Mouse (Mus musculus) myocyte (in vitro differentiated cells): ENCODE results near the gene E030018B13Rik.

Experiments
- E2F4 ChIP-seq: IDR thresholded peaks from one replicate; pipeline ENCODE4 v1.6.1; 2011; ENCODE audit warnings: mild to moderate bottlenecking, control low read depth, moderate library complexity; ENCODE audit not compliant: insufficient read depth
- MAX ChIP-seq: IDR thresholded peaks from one replicate; pipeline ENCODE4 v1.6.1; 2011; ENCODE audit warnings: low read depth, mild to moderate bottlenecking, control low read depth
- MYOD1 ChIP-seq, 3 experiments: IDR thresholded peaks; one replicate each; pipeline ENCODE4 v1.6.1; 2011; ENCODE audit warnings: control low read depth in 2 of 3, low read depth in 2 of 3, mild to moderate bottlenecking in 2 of 3, moderate library complexity in 1 of 3; ENCODE audit not compliant: insufficient read length in 2 of 3, control insufficient read depth in 1 of 3
- MYOG ChIP-seq, 3 experiments: IDR thresholded peaks; one replicate each; pipeline ENCODE4 v1.6.1; 2011; ENCODE audit warnings: control low read depth in 2 of 3, low read depth in 2 of 3, mild to moderate bottlenecking in 2 of 3; ENCODE audit not compliant: insufficient read length in 2 of 3, control insufficient read depth in 1 of 3, insufficient read depth in 1 of 3
- POLR2A ChIP-seq: IDR thresholded peaks from one replicate; pipeline ENCODE4 v1.6.1; 2011; ENCODE audit warnings: low read depth, mild to moderate bottlenecking, control low read depth, moderate library complexity; ENCODE audit not compliant: insufficient read length
- POLR2AphosphoS2 ChIP-seq: IDR thresholded peaks from one replicate; pipeline ENCODE4 v1.6.1; 2011; ENCODE audit warnings: low read depth, control low read depth; ENCODE audit not compliant: insufficient read length
- REST ChIP-seq: IDR thresholded peaks from one replicate; pipeline ENCODE4 v1.6.1; 2011; ENCODE audit warnings: mild to moderate bottlenecking, control low read depth, moderate library complexity; ENCODE audit not compliant: insufficient read depth, insufficient read length
- TCF12 ChIP-seq: IDR thresholded peaks from one replicate; pipeline ENCODE4 v1.6.1; 2011; ENCODE audit warnings: mild to moderate bottlenecking, control low read depth; ENCODE audit not compliant: poor library complexity, insufficient read depth, severe bottlenecking
- TCF3 ChIP-seq: IDR thresholded peaks from one replicate; pipeline ENCODE4 v1.6.1; 2011; ENCODE audit warnings: low read depth, control low read depth; ENCODE audit not compliant: insufficient read length
- USF1 ChIP-seq: IDR thresholded peaks from one replicate; pipeline ENCODE4 v1.6.1; 2011; ENCODE audit warnings: low read depth, mild to moderate bottlenecking, control low read depth, moderate library complexity

GRCm38 (mm10) chr7:63922975-63923374 is 6.3 kb downstream of the E030018B13Rik start:
- TF ChIP-seq MYOG (IDR thresholded peaks at IDR 0.05; ENCODE audit: control insufficient read depth in 1 of 3, insufficient read depth in 1 of 3, insufficient read length in 2 of 3, low read depth in 2 of 3), result no peak
- no peak for TF ChIP-seq MAX
- no peak for TF ChIP-seq POLR2A
- no peak for TF ChIP-seq USF1
- no peak for TF ChIP-seq POLR2AphosphoS2
- TF ChIP-seq TCF12, result no peak
- TF ChIP-seq E2F4, result no peak
- TF ChIP-seq MYOD1 (IDR thresholded peaks at IDR 0.05; ENCODE audit: control insufficient read depth in 1 of 3, insufficient read length in 2 of 3, low read depth in 2 of 3), result no peak
- no peak for TF ChIP-seq TCF3
- no peak for TF ChIP-seq REST
